Comparison of ENCODE assay signal across 8 mouse cellular contexts in the genomic region with DNA sequence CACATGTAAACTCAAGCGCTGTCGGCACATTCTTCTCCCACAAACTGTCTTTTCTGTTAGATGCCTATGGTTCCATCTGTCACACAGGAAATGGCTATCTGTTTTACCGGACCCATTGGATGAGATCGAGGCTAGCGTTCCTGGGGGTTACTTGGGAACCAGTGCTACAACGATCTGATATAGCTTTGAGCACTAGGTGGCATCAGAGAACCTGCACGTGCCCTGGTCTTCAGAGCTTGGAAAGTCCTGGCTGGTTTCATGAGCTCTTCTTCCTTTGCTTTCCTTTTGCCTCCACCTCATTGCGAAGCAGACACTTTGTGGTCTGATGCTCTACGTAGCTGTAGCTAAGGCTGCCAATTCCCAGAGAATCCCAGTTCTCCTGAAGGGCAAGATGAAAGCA.
DNase-seq lines count a peak whose midpoint lies in the region; ATAC-seq lines count a peak whose summit lies in the region.

No protein-coding gene starts in this region.

- H3K27me3 ChIP-seq in limb, embryonic 13.5 days, result peaks cover 4% of the 10 kb centered on the region; the same call in 1 of the 2 replicates

- no peaks in the 10 kb centered on the region for H3K36me3 ChIP-seq in limb, embryonic 13.5 days

- no peak overlapping the region for H3K27ac ChIP-seq in limb, embryonic 13.5 days

- H3K9ac ChIP-seq in limb, embryonic 13.5 days, result no peak overlapping the region

- no peak overlapping the region for H3K4me2 ChIP-seq in limb, embryonic 13.5 days (replicated peaks)

- DNase-seq in urinary bladder, adult 18-20 months (ENCODE audit: low spot score in 2 of 2), result peak; percentile 2 to 4
- no peak for DNase-seq in urinary bladder, postnatal 4 days (ENCODE audit: low spot score in 2 of 2)
- peak; percentile 23 to 49 for DNase-seq in cerebellum, postnatal 36 days
- DNase-seq in heart, adult 8-10 months (ENCODE audit: low spot score), result peak; percentile 31
- peak; percentile 25 to 36 for DNase-seq in kidney, adult 8-10 months
- peak; percentile 25 for DNase-seq in ovary, postnatal 14 days (ENCODE audit: low spot score)
- DNase-seq in thymus, postnatal 14 days, result no peak

- peaks cover 3% of the 10 kb centered on the region; the same call in 1 of the 2 replicates for H3K4me1 ChIP-seq in limb, embryonic 13.5 days

- no peak overlapping the region for H3K4me3 ChIP-seq in limb, embryonic 13.5 days

- peak; percentile 54; the same call in 1 of the 2 replicates for ATAC-seq in limb, embryonic 13.5 days (ENCODE audit: low FRiP score, low read depth)

- WGBS in limb, embryonic 13.5 days, result 29% methylated on average over 9 of the region's 9 CpGs

- H3K9me3 ChIP-seq in limb, embryonic 13.5 days, result no peaks in the 10 kb centered on the region

Comparison
In these comparisons a context has a peak if more than half of its experiments do, and no peak if none do; other contexts are left out.
1. DNase-seq: peak in urinary bladder, adult 18-20 months (2 of 2), cerebellum, postnatal 36 days (2 of 2), heart, adult 8-10 months (single experiment), kidney, adult 8-10 months (2 of 2) and ovary, postnatal 14 days (single experiment); none in urinary bladder, postnatal 4 days (0 of 2) and thymus, postnatal 14 days (single experiment).